Mouse (Mus musculus) gonadal fat pad, adult 2 months (tissue): ENCODE measurements around the gene Mrgprf. TPM values are rescaled to one million over a fixed set of nuclear protein-coding genes. Genes with fewer than 3 reads are reported as not detected.

Source experiments
- DNase-seq: peaks from one replicate; pipeline ENCODE4 v3.0.0-alpha.2; 2012; ENCODE audit warnings: low read depth
- polyA plus RNA-seq: library from polyadenylated mRNA; depleted of rRNA; stranded (reverse); fragments of >200 nt; gene quantifications from 2 replicates; pipeline ENCODE4 v1.2.3, GENCODE M21; 2012; rRNA removed

The Mrgprf gene
- 15.5 and 24.3 TPM in 2 replicates for polyA plus RNA-seq

- no peak for DNase-seq
Observed at GRCm38 (mm10) chr7:145300321-145301007, at the start of gene Mrgprf. TSS of gene Mrgprf (plus strand) at chr7:145300828.

GRCm38 (mm10) chr7:145252715-145253476 lies 47.7 kb upstream of the Mrgprf start:
- DNase-seq = no peak

DNA sequence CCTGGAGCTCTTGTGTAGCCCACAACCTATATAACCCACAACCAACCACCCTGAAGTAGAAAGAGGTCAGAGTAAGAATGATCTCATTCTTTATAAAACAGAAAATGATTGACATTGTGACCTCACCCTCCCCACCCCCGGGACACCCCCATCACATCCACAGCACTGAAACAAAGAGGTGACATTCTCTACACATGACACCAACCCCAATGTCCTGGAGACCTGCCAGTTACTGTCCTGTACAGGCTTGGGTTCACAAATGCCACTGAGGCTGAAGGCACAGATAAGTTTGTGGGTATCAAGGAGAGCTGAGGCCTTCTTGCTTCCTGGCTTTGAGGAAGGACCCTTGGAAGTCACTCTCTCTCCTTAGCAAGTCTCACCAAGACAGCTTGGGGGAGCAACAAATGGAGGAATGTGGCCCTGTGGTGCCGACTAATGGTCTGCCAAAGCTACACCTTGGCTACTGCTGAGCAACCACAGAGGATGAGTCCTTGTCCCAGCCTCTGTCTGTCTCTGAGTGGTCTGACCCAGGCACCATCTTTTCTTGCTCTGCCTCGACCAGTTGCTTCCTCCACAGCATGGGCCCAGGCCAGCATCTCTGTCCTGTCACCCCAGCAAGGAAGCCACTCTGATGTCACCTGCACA lies 46.5 kb upstream of the Mrgprf start:
- DNase-seq = no peak

DNA sequence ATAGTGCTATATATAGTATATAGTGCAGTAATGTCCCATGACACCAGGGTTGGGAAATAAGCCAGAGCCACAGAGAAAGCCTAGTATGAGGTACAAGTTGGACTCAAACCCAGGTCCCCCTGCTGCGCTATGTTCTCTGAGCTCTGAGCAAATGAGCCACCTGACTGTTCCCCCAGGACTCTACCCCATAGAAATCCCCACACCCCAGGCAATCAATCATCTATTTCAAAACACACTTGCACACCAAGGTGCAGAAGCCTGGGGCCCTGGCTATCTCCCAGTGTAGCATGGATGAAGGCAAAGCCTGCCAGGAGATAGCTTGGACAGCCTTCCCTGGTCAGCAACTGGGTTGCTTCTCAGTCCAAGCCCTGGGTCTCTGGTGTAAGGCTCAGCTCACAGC lies 44.5 kb upstream of the Mrgprf start:
- DNase-seq = no peak

GRCm38 (mm10) chr7:145264202-145264601 lies 36.4 kb upstream of the Mrgprf start:
- DNase-seq = no peak

GRCm38 (mm10) chr7:145266011-145266410 lies 34.6 kb upstream of the Mrgprf start:
- no peak for DNase-seq

DNA sequence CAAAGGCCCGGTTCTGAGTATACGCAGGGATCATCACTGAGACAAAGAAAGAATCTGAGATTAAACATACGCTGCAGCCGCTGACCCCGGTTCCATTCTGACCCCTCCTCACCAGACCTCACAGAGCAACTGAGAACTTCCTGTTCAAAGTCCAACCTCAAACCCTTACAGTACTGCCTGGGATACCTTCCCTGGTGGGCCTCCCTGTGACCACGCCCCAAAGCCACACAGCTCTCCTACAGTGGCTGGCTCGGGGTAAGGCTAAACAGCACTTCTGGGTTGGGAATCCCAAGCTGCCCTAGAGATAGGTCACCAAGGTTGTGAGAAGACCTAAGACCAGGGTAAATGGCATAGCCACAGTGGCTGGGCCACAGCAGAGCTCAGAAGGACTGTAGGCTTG lies 31.7 kb upstream of the Mrgprf start:
- DNase-seq = no peak

DNA sequence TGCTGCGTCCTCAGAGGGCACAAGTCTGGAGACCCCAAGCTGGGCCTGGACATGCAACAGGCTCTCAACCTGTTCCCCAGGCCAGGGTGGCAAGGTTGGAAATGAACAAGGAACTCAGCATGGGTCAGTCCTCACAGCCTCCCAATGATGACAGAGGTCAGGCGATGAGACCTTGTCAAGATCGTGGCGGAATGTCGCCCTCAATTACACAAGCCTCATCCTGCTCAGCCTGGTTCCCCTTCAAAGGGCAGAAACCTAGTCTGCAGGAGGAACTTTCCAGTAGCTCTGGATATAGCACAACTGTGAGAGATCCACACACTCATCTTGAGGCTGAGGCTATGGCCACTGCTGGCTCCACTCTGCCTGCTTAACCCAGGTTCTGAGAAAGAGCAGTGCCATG lies 29.7 kb upstream of the Mrgprf start:
- DNase-seq = no peak

DNA sequence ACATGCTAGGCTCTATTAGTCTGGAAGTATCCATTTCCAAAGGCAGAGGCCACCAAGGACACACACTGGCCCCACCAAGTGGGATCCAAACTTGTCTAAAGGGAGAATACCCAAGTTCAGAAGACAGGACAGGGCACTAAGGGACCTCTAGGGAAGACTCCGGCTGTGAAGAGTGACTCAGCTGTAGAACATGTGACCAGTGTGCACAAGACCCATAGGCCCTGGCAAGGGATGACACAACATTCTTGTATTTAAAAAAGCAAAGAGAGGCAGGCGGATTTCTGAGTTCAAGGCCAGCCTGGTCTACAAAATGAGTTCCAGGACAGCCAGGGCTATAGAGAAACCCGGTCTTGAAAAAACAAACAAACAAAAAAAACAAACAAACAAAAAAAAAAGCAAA lies 25.1 kb upstream of the Mrgprf start:
- DNase-seq = no peak

- DNase-seq = no peak
Observed at GRCm38 (mm10) chr7:145281396-145281795, 19.2 kb upstream of the Mrgprf start.

GRCm38 (mm10) chr7:145283041-145283440 lies 17.6 kb upstream of the Mrgprf start:
- no peak for DNase-seq

- DNase-seq = peak; percentile 52
Observed at GRCm38 (mm10) chr7:145283487-145284187, 17.0 kb upstream of the Mrgprf start, which contains the start of gene Tpcn2. TSS of gene Tpcn2 (minus strand) at chr7:145284011.

GRCm38 (mm10) chr7:145284293-145284692 lies 16.3 kb upstream of the Mrgprf start:
- no peak for DNase-seq

DNA sequence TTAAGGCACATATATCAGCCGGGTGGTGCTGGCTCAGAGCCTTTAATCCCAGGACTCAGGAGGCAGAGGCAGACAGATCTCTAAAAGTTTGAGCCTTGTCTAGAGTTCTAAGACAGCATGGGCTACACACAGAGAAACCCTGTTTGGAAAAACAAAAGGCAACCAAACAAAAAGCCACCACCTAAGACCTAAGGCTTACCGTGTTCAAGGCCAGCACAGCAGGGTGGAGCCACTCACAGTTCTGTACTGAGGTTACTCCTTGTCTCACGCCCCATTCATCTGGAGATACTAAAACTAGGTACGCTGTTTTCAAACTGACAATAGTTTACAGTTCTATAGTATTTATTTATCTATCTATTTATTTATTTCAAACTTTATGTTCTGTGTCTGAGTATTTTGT lies 15.2 kb upstream of the Mrgprf start:
- DNase-seq = no peak

DNA sequence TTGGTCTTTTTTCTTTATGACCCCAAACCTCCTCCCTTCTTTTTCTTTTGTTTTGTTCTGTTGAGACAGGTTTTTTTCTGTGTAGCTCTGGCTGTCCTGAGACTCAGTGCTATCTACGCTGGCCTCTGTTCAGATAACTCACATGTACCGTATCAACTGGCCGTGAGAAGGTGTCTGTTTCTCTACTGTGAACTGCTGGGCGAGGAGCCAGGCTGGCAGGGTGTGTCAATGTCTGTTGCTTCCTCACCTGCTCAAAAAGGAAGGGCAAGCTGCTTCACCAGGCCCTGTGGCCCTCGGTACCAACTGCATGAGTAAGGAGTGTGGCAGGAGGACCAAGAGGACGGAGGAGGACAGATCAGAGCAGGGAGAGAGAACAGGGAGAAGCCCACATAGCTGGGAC lies 13.2 kb upstream of the Mrgprf start:
- DNase-seq = no peak

GRCm38 (mm10) chr7:145289302-145289701 lies 11.3 kb upstream of the Mrgprf start:
- DNase-seq = no peak

GRCm38 (mm10) chr7:145291847-145292246 lies 8.8 kb upstream of the Mrgprf start:
- DNase-seq = no peak

- DNase-seq = no peak
Observed at GRCm38 (mm10) chr7:145292726-145293125, 7.9 kb upstream of the Mrgprf start.

GRCm38 (mm10) chr7:145293859-145294258 lies 6.8 kb upstream of the Mrgprf start:
- no peak for DNase-seq

DNA sequence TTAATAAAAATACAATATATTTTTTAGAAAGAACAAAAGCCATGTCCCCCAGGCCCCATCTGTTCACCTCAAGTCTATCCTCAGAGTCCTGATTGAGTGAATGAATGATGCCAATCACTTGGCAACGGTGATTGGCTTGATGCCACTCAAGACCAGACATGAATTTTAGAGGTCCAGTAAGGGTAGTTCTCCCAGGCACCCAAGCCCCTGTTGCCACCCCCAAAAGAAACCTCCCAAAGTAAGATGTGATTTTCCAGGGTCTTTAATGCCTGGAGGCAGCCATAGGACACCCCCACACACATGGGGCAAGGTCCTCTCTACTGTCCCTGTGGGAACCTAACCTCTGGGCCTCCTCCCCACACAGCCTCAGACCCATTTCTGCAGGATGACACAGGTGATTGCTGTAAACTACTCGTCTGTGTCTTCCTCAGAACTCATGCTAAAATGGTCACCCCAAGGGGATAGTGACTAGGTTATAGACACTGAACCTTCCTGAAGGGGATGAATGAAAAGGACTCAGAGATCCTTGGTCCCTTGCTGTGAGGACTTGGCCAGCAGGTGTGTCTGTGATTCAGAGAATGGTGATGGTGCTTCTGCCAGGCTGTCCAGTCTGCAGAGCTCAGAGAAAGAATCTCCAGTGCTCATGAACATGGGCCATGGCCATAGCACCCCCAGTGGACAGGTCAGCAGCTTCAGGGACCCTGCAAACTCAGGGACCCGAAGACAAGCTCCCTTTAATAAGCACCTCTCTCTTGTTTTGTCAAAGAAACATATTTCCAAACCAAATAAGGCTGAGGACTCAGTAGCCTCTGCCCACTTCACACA lies 1.8 kb upstream of the Mrgprf start:
- no peak for DNase-seq
